Mouse (Mus musculus): ENCODE measurements around the gene Dusp14. TPM values are rescaled to one million over a fixed set of nuclear protein-coding genes. Genes with fewer than 3 reads are reported as not detected.

Dusp14 gene
- polyA plus RNA-seq, 1 experiment from 2014 or later = 45.7 TPM

- H3K27me3 ChIP-seq (replicated peaks; ENCODE audit: control insufficient read depth, insufficient read depth, low read length) = no peaks in the 10 kb centered on the region
- no peak overlapping the region for H3K9ac ChIP-seq (ENCODE audit: low read length)
- no peak overlapping the region for H3K27ac ChIP-seq (ENCODE audit: low read depth, low read length)
- H3K4me3 ChIP-seq (ENCODE audit: low read depth, low read length) = no peak overlapping the region
- no peak overlapping the region for H3K4me2 ChIP-seq (ENCODE audit: low read length)
- WGBS = 35% methylated on average over 3 of the region's 3 CpGs
- peaks cover 90% of the 10 kb centered on the region for H3K36me3 ChIP-seq (ENCODE audit: control insufficient read depth, insufficient read depth, low read length)
- no peaks in the 10 kb centered on the region for H3K9me3 ChIP-seq (replicated peaks; ENCODE audit: control insufficient read depth, low read length)
- peak; percentile 52; the same call in 1 of the 2 replicates for ATAC-seq
- DNase-seq (ENCODE audit: low spot score) = peak; percentile 54
- H3K4me1 ChIP-seq (ENCODE audit: control insufficient read depth, insufficient read depth, low read length) = no peaks in the 10 kb centered on the region
These were observed 70.1 kb downstream of the Dusp14 start for GRCm38 (mm10) chr11:83998993-83999392.

Other genes with a start within 250 kb of the Dusp14 start
- 0.09 and 0.14 TPM in 2 replicates for gene Hnf1b, start 219.2 kb downstream of the Dusp14 start, polyA plus RNA-seq (2014; fragmentation: Nextera tagmentation; extraction: Ambion mirVana)
- 32.6 and 33.7 TPM in 2 replicates for gene Ddx52, start 127.2 kb downstream of the Dusp14 start, polyA plus RNA-seq (2014; fragmentation: Nextera tagmentation; extraction: Ambion mirVana)
- 24.3 and 28.7 TPM in 2 replicates for gene Synrg, start 104.8 kb downstream of the Dusp14 start, polyA plus RNA-seq (2014; fragmentation: Nextera tagmentation; extraction: Ambion mirVana)
- gene Tada2a, start 60.3 kb upstream of the Dusp14 start, polyA plus RNA-seq (2014; fragmentation: Nextera tagmentation; extraction: Ambion mirVana) = 34.1 and 35.1 TPM in 2 replicates
- gene Acaca, start 60.4 kb upstream of the Dusp14 start, polyA plus RNA-seq (2014; fragmentation: Nextera tagmentation; extraction: Ambion mirVana) = 24.3 and 32.1 TPM in 2 replicates
- gene Gm11437, start 98.2 kb upstream of the Dusp14 start, polyA plus RNA-seq (2014; fragmentation: Nextera tagmentation; extraction: Ambion mirVana) = not detected in 2 replicates

Measured in forebrain, embryonic 14.5 days (tissue).